Mouse (Mus musculus): ENCODE data around the gene Kndc1. TPM values are rescaled to one million over a fixed set of nuclear protein-coding genes. Genes with fewer than 3 reads are reported as not detected.

Gene Kndc1
- polyA plus RNA-seq (2015; fragmentation: Nextera tagmentation; extraction: Ambion mirVana) = not detected in 2 replicates

DNA sequence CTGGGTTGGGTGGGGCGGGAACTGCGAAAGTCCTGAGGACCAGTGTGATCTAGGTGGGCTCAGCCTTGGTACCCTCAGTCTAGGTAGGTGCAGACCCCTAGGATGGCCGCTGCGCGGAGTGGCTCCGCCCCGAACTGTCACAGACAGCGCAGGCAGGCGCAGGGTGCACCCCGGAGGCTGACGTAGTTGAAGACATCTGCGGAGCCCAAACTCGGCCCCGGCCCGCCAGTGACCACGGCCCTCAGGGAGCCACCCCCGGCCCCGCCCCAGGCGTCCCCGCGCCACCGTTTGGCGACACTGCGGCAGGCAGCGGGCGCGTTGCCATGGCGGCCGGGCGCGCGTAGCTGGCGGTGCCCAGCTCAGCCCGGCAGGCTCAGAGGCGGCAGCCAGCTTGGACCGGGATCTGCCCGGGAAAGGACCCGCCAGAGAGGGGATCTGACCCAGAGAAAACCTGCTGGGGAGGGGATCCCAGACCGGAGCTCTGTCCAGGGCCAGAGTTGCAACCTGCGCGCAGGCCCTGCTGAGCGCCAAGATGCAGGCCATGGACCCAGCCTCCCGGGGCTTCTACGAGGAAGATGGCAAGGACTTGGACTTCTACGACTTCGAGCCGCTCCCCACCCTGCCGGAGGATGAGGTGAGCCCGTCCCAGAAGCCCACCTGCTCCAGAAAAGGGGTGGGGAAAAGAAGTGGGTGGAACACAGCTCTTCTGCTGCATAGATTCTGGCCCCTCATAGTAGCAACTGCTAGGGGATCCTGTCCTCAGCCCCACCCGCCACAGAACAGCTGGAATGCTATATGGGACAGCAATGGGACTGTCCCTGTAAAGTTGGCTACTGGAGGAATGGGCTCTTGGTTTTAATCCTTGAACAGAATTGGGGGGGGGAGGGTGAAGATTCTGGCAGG is at the start of gene Kndc1:
TSS of gene Kndc1 (plus strand) at position 42 of the 903 bp plus-strand sequence.

DNA sequence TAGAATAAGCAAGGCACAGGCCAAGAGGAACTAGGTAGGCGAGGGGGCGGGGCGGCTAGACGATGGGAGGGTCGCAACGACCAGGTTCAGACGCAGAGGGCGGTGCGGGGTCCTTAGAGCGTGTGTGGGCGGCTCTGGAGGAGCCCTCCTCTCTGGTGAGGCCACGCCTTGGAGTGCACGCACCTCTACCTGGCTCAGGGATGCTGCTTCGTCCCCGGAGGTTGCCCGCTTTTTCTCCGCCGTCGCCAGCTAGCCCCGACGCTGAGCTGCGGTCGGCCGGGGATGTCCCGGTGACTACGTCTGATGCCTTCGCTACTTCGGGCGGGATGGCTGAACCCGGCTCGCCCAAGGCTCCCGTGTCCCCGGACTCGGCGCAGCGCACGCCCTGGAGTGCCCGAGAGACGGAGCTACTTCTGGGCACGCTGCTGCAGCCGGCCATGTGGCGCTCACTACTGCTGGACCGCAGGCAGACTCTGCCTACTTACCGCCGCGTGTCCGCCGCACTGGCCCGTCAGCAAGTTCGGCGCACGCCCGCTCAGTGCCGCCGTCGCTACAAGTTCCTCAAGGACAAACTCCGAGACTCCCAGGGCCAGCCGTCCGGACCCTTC is 49.3 kb downstream of the Kndc1 start, which contains the start of gene Utf1:
TSS of gene Utf1 (plus strand) at position 116 of the 608 bp plus-strand sequence.

DNA sequence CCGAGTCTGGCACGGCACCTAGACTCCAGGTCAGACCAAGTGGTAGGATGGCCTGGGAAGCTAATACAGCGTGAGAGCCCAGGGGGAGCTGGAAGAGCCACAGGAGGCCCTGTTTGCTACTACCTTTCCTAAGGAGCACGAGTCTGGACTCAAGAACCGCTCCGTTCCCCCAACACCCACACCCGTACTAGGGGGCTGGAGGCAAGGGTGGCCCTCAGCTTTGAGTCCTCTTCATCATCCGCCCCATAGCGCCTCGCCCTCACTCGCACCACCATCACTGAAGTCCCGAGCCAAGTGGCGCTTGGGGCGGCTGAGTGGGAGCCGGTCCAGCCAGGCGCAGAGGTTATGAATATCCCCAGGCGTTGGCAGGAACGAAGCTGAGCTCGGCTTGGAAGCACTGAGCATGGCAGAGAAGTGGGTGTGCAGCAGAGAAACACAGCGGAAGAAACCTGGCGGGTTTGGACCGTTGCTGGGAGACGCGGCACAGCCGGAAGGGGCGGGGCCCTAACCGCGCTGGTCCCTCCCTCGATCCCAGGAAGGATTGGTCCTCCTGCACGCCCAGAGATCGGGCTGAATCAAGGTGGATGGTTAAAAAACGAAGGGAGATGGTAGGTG is 83.9 kb downstream of the Kndc1 start, which contains the start of gene 6430531B16Rik:
TSS of gene 6430531B16Rik (minus strand) at position 478 of the 615 bp plus-strand sequence.

MicroRNAs encoded within 50 kb of the gene (microRNA counts, 519-probe panel; counts per million panel counts)
- microRNA mmu-miR-202-3p (88.3 counts per million), microRNA mmu-miR-202-5p (88.3 counts per million)

Other genes with a start within 250 kb of the Kndc1 start
- 0.11 TPM in 1 of 2 replicates, not detected in the other for gene Cfap46, start 210.9 kb upstream of the Kndc1 start, polyA plus RNA-seq (2015; fragmentation: Nextera tagmentation; extraction: Ambion mirVana)
- 0.40 and 1.5 TPM in 2 replicates for gene Adgra1, start 60.5 kb upstream of the Kndc1 start, polyA plus RNA-seq (2015; fragmentation: Nextera tagmentation; extraction: Ambion mirVana)
- gene Utf1, start 49.1 kb downstream of the Kndc1 start, polyA plus RNA-seq (2015; fragmentation: Nextera tagmentation; extraction: Ambion mirVana) = not detected in 2 replicates
- 0.57 and 0.61 TPM in 2 replicates for gene 6430531B16Rik, start 84.1 kb downstream of the Kndc1 start, polyA plus RNA-seq (2015; fragmentation: Nextera tagmentation; extraction: Ambion mirVana)
- gene Adam8, start 97.9 kb downstream of the Kndc1 start, polyA plus RNA-seq (2015; fragmentation: Nextera tagmentation; extraction: Ambion mirVana) = 8.6 and 11.5 TPM in 2 replicates
- 21.9 and 22.6 TPM in 2 replicates for gene Zfp511, start 141.7 kb downstream of the Kndc1 start, polyA plus RNA-seq (2015; fragmentation: Nextera tagmentation; extraction: Ambion mirVana)
- 28.0 TPM in 2 replicates for gene Tubgcp2, start 142.0 kb downstream of the Kndc1 start, polyA plus RNA-seq (2015; fragmentation: Nextera tagmentation; extraction: Ambion mirVana)
- not detected in 2 replicates for gene Msx3, start 154.4 kb downstream of the Kndc1 start, polyA plus RNA-seq (2015; fragmentation: Nextera tagmentation; extraction: Ambion mirVana)
- 0.23 and 0.30 TPM in 2 replicates for gene Caly, start 187.9 kb downstream of the Kndc1 start, polyA plus RNA-seq (2015; fragmentation: Nextera tagmentation; extraction: Ambion mirVana)
- not detected in 2 replicates for gene Prap1, start 198.7 kb downstream of the Kndc1 start, polyA plus RNA-seq (2015; fragmentation: Nextera tagmentation; extraction: Ambion mirVana)
- gene Fuom, start 207.7 kb downstream of the Kndc1 start, polyA plus RNA-seq (2015; fragmentation: Nextera tagmentation; extraction: Ambion mirVana) = 9.7 and 10.0 TPM in 2 replicates
- gene Paox, start 221.1 kb downstream of the Kndc1 start, polyA plus RNA-seq (2015; fragmentation: Nextera tagmentation; extraction: Ambion mirVana) = 14.4 and 15.9 TPM in 2 replicates
- gene Echs1, start 221.8 kb downstream of the Kndc1 start, polyA plus RNA-seq (2015; fragmentation: Nextera tagmentation; extraction: Ambion mirVana) = 45.9 and 53.3 TPM in 2 replicates
- 16.9 and 18.4 TPM in 2 replicates for gene Mtg1, start 242.9 kb downstream of the Kndc1 start, polyA plus RNA-seq (2015; fragmentation: Nextera tagmentation; extraction: Ambion mirVana)

Measured in spleen, postnatal 0 days (tissue).